Mouse (Mus musculus): Measurements from ENCODE around the gene Tns4. TPM values are rescaled to one million over a fixed set of nuclear protein-coding genes. Genes with fewer than 3 reads are reported as not detected.

Tns4 gene
- 2.4 and 10.1 TPM in 2 replicates for polyA plus RNA-seq (2012; rRNA removed; ENCODE audit: low replicate concordance)

GRCm38 (mm10) chr11:99089077-99089601, at the start of gene Tns4:
Gene Tns4 (minus strand): TSS chr11:99089306.

GRCm38 (mm10) chr11:99041051-99041729, 47.9 kb downstream of the Tns4 start, which contains the start of gene Igfbp4:
Gene Igfbp4 (plus strand): TSS chr11:99041244.

GRCm38 (mm10) chr11:99023500-99024467, 65.3 kb downstream of the Tns4 start, which contains the start of gene Top2a:
Gene Top2a (minus strand): TSS chr11:99024189.

Other genes starting within 250 kb of the Tns4 start
- gene Wipf2, start 225.7 kb downstream of the Tns4 start, polyA plus RNA-seq (2012; rRNA removed; ENCODE audit: low replicate concordance): 6.0 and 8.5 TPM in 2 replicates
- gene Cdc6, start 181.5 kb downstream of the Tns4 start, polyA plus RNA-seq (2012; rRNA removed; ENCODE audit: low replicate concordance): 0.36 and 2.4 TPM in 2 replicates
- 19.6 and 43.5 TPM in 2 replicates for gene Rara, start 161.5 kb downstream of the Tns4 start, polyA plus RNA-seq (2012; rRNA removed; ENCODE audit: low replicate concordance)
- 0.20 and 1.6 TPM in 2 replicates for gene Gjd3, start 106.3 kb downstream of the Tns4 start, polyA plus RNA-seq (2012; rRNA removed; ENCODE audit: low replicate concordance)
- 1.5 and 8.7 TPM in 2 replicates for gene Top2a, start 65.1 kb downstream of the Tns4 start, polyA plus RNA-seq (2012; rRNA removed; ENCODE audit: low replicate concordance)
- gene Igfbp4, start 48.1 kb downstream of the Tns4 start, polyA plus RNA-seq (2012; rRNA removed; ENCODE audit: low replicate concordance): 1,047 and 2,025 TPM in 2 replicates
- gene Ccr7, start 65.8 kb upstream of the Tns4 start, polyA plus RNA-seq (2012; rRNA removed; ENCODE audit: low replicate concordance): 2.8 and 3.1 TPM in 2 replicates
- 17.4 and 34.5 TPM in 2 replicates for gene Smarce1, start 141.7 kb upstream of the Tns4 start, polyA plus RNA-seq (2012; rRNA removed; ENCODE audit: low replicate concordance)
- 0.57 and 2.1 TPM in 2 replicates for gene Krt222, start 154.8 kb upstream of the Tns4 start, polyA plus RNA-seq (2012; rRNA removed; ENCODE audit: low replicate concordance)
- not detected in 2 replicates for gene Krt24, start 196.0 kb upstream of the Tns4 start, polyA plus RNA-seq (2012; rRNA removed; ENCODE audit: low replicate concordance)
- gene Krt25, start 233.6 kb upstream of the Tns4 start, polyA plus RNA-seq (2012; rRNA removed; ENCODE audit: low replicate concordance): 0.45 TPM in 1 of 2 replicates, not detected in the other
- gene Krt26, start 248.7 kb upstream of the Tns4 start, polyA plus RNA-seq (2012; rRNA removed; ENCODE audit: low replicate concordance): not detected in 2 replicates

Data from subcutaneous adipose tissue, adult 2 months (tissue).